Comparison of ENCODE assay signal across 9 mouse cellular contexts in the genomic region with DNA sequence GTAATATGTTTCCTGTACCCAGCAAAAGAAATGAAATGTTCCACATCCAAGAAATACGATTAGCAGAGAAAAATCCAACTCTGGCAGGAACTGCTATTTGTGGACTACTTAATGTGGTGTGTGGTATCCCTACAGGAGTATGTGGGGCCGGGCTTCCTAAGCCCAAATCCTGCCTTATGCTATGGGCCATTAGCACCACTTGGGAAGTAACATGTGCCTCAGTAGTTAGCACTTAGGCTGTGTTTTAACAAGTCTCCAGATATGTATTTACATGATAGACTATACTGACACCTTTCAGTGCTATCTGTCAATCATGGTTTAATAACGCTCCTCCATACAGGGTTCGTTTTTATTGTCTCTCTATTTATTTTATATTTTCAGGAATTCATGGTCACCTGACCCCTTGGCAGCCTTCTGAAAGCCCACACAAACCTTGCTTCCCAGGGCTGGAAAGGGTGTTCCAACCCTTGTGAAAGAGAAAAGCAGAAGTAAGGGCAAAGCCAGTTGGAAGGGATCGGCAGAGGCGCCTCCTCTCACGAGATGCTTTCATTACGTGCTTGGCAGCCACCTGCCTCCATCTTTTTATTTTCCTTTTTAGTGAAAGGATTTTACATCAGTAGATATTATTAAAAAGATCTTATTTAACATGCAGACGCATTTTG.
A peak's percentile ranks its signal among the peaks of the same experiment; 100 is the strongest.
DNase-seq lines count a peak whose midpoint lies in the region; ATAC-seq and TF ChIP-seq lines count a peak whose summit lies in the region.
"Had no signal": no experiment of that assay in that cellular context is flagged by ENCODE, and none has a peak within 500 bp of the region (broad histone marks: within the 10 kb centered on the region; RNA-seq: fewer than 3 reads in every experiment).

No protein-coding gene starts in this region.

- DNase-seq in left cerebral cortex, adult 2 months (ENCODE audit: extremely low spot score in 1 of 2, low spot score in 2 of 2): no peak
- no peak for DNase-seq in left cerebral cortex, adult 11 months (ENCODE audit: low spot score)
- no peak for DNase-seq in adrenal gland, adult 8-10 months
- DNase-seq in Muller cell, postnatal 12 days (ENCODE audit: inconsistent ontology term): no peak
- DNase-seq: kidney, adult 2 months had no signal

- no peak for TF ChIP-seq CTCF in left cerebral cortex, adult 2 months (IDR thresholded peaks at IDR 0.05)
- no peak for TF ChIP-seq CTCF in bone marrow, adult 2 months (IDR thresholded peaks at IDR 0.05; ENCODE audit: control insufficient read depth, insufficient read depth, low read length)

- H3K9me3 ChIP-seq in limb, embryonic 15.5 days: no peaks in the 10 kb centered on the region

- no peak for TF ChIP-seq POLR2A in bone marrow, adult 2 months (IDR thresholded peaks at IDR 0.05; ENCODE audit: borderline replicate concordance, control insufficient read depth, low read depth, low read length)

- peak overlapping the region; percentile 83 for H3K27ac ChIP-seq in left cerebral cortex, adult 2 months
- H3K27ac ChIP-seq in bone marrow, adult 2 months (ENCODE audit: control insufficient read depth, insufficient read depth, low read depth, low read length, poor library complexity): no peak overlapping the region
- peak overlapping the region; percentile 80 for H3K27ac ChIP-seq in brown adipose tissue, adult 24 weeks (replicated peaks; ENCODE audit: low read depth, low read length)
- H3K27ac ChIP-seq in limb, embryonic 15.5 days: peak overlapping the region; percentile 12
- H3K27ac ChIP-seq: macrophage had no signal

- no peak overlapping the region for H3K4me2 ChIP-seq in limb, embryonic 15.5 days

- H3K9ac ChIP-seq in limb, embryonic 15.5 days: no peak overlapping the region

- no peaks in the 10 kb centered on the region for H3K27me3 ChIP-seq in limb, embryonic 15.5 days

- peak; percentile 55; the same call in 1 of the 2 replicates for ATAC-seq in limb, embryonic 15.5 days (ENCODE audit: insufficient number of reproducible peaks, low FRiP score, low TSS enrichment, low read depth)

- 56% methylated on average over 9 of the region's 9 CpGs for WGBS in bone marrow, adult 2 months
- WGBS in limb, embryonic 15.5 days: 54% methylated on average over 9 of the region's 9 CpGs

- peak overlapping the region; percentile 38 for H3K4me3 ChIP-seq in left cerebral cortex, adult 2 months
- peak overlapping the region; percentile 28 for H3K4me3 ChIP-seq in bone marrow, adult 2 months (replicated peaks; ENCODE audit: control insufficient read depth, low read depth, low read length)
- no peak overlapping the region for H3K4me3 ChIP-seq in brown adipose tissue, adult 24 weeks (ENCODE audit: insufficient read depth, low read depth, low read length)
- H3K4me3 ChIP-seq in limb, embryonic 15.5 days: no peak overlapping the region

- no peaks in the 10 kb centered on the region for H3K36me3 ChIP-seq in limb, embryonic 15.5 days

- intact Hi-C loops in left cerebral cortex, adult 2 months (cut with DNase I): loop anchor here (10.0 kb wide), 1 partner anchor 415 kb away; no protein-coding TSS in a partner anchor

- H3K4me1 ChIP-seq in bone marrow, adult 2 months (ENCODE audit: control insufficient read depth, insufficient read depth, low read length): peaks cover 6% of the 10 kb centered on the region
- H3K4me1 ChIP-seq in brown adipose tissue, adult 24 weeks (ENCODE audit: control insufficient read depth, insufficient read depth, insufficient read length, low read length): peaks cover 15% of the 10 kb centered on the region
- H3K4me1 ChIP-seq in limb, embryonic 15.5 days: peaks cover 17% of the 10 kb centered on the region

Comparison
In these comparisons a context has a peak if more than half of its experiments do, and no peak if none do; other contexts are left out.
1. H3K4me3 ChIP-seq: peak in left cerebral cortex, adult 2 months (single experiment) and bone marrow, adult 2 months (single experiment); none in brown adipose tissue, adult 24 weeks (single experiment) and limb, embryonic 15.5 days (single experiment).